Mouse (Mus musculus) midbrain, embryonic 11.5 days (tissue): ENCODE results near the gene Pgpep1l. TPM values are rescaled to one million over a fixed set of nuclear protein-coding genes. Genes with fewer than 3 reads are reported as not detected.

Experiments
- ATAC-seq: fragments of 200-750 bp; cut with Nextera tagmentation; 2 replicates; pipeline ENCODE4 v1.8.0; 2017; ENCODE audit warnings: moderate TSS enrichment, moderate library complexity; ENCODE audit not compliant: low FRiP score
- DNase-seq: peaks from one replicate; pipeline ENCODE4 v3.0.0; 2015; ENCODE audit warnings: low spot score; ENCODE audit errors: missing footprints
- H3K27ac ChIP-seq: fragments of 300-500 bp; sonication (generic); 2 replicates; pipeline ENCODE4 v1.5.1; 2014; ENCODE audit warnings: low read depth, low read length
- H3K27me3 ChIP-seq: fragments of 300-500 bp; sonication (generic); 2 replicates; pipeline ENCODE4 v1.6.1; 2014; ENCODE audit warnings: mild to moderate bottlenecking, low read length, moderate library complexity, mixed read lengths; ENCODE audit not compliant: control insufficient read depth, insufficient read depth
- H3K36me3 ChIP-seq: fragments of 300-500 bp; sonication (generic); 2 replicates; pipeline ENCODE4 v1.6.1; 2014; ENCODE audit warnings: mild to moderate bottlenecking, low read length, moderate library complexity, mixed read lengths; ENCODE audit not compliant: control insufficient read depth, insufficient read depth
- H3K4me1 ChIP-seq: fragments of 300-500 bp; sonication (generic); 2 replicates; pipeline ENCODE4 v1.6.1; 2014; ENCODE audit warnings: low read length; ENCODE audit not compliant: control insufficient read depth, insufficient read depth
- H3K4me2 ChIP-seq: fragments of 300-500 bp; sonication (generic); 2 replicates; pipeline ENCODE4 v1.6.1; 2014; ENCODE audit warnings: mild to moderate bottlenecking, moderate library complexity
- H3K4me3 ChIP-seq: fragments of 300-500 bp; sonication (generic); 2 replicates; pipeline ENCODE4 v1.5.1; 2014; ENCODE audit warnings: low read depth, low read length
- H3K9ac ChIP-seq: fragments of 300-500 bp; sonication (generic); 2 replicates; pipeline ENCODE4 v1.6.1; 2014; ENCODE audit warnings: low read length
- H3K9me3 ChIP-seq: fragments of 300-500 bp; sonication (generic); 2 replicates; pipeline ENCODE4 v1.6.1; 2016; ENCODE audit warnings: low read length; ENCODE audit not compliant: control insufficient read depth
- WGBS: fragments of 180-500 bp; shearing (Covaris S2); extraction: QIAGEN DNeasy Blood & Tissue Kit; methylation state at CpG from one replicate; pipeline ENCODE4 v1.1.7; 2014; 5-methylcytosine and 5-hydroxymethylcytosine counted together
- polyA plus RNA-seq: library from polyadenylated mRNA; unstranded; fragments of >200 nt; fragmentation: Nextera tagmentation; extraction: Ambion mirVana; gene quantifications from 2 replicates; pipeline ENCODE4 v1.2.1, GENCODE M21; 2014

Pgpep1l gene
- polyA plus RNA-seq, 1 experiment from 2014 or later: not detected

- H3K36me3 ChIP-seq: no peaks in the 10 kb centered on the region
- H3K27ac ChIP-seq: no peak overlapping the region
- H3K9me3 ChIP-seq: no peaks in the 10 kb centered on the region
- no peaks in the 10 kb centered on the region; the same call in 1 of the 2 replicates for H3K27me3 ChIP-seq
- DNase-seq (peak; percentile 68), ATAC-seq (no peak)
- H3K4me1 ChIP-seq: peaks cover 3% of the 10 kb centered on the region; the same call in 1 of the 2 replicates
- no peak overlapping the region for H3K4me3 ChIP-seq
- no peak overlapping the region for H3K4me2 ChIP-seq
- WGBS: 75% methylated on average over 6 of the region's 6 CpGs
- H3K9ac ChIP-seq: no peak overlapping the region
Observed at GRCm38 (mm10) chr7:68259523-68260081, 4.4 kb downstream of the Pgpep1l start.

- H3K36me3 ChIP-seq: no peaks in the 10 kb centered on the region
- 87% methylated on average over 17 of the region's 17 CpGs for WGBS
- ATAC-seq: no peak
- peak; percentile 65 for DNase-seq
- H3K9me3 ChIP-seq: no peaks in the 10 kb centered on the region
- no peak overlapping the region for H3K27ac ChIP-seq
- H3K4me2 ChIP-seq: no peak overlapping the region
- no peak overlapping the region for H3K4me3 ChIP-seq
- H3K4me1 ChIP-seq: no peaks in the 10 kb centered on the region
- no peaks in the 10 kb centered on the region; the same call in 1 of the 2 replicates for H3K27me3 ChIP-seq
- H3K9ac ChIP-seq: no peak overlapping the region
Observed at GRCm38 (mm10) chr7:68258326-68259150, 5.5 kb downstream of the Pgpep1l start.

- H3K27me3 ChIP-seq: no peaks in the 10 kb centered on the region
- no peaks in the 10 kb centered on the region for H3K4me1 ChIP-seq
- ATAC-seq (no peak), DNase-seq (no peak)
- H3K36me3 ChIP-seq: no peaks in the 10 kb centered on the region
- no peak overlapping the region for H3K4me3 ChIP-seq
- no peak overlapping the region for H3K9ac ChIP-seq
- no peak overlapping the region for H3K27ac ChIP-seq
- H3K9me3 ChIP-seq: no peaks in the 10 kb centered on the region
- 70% methylated on average over 2 of the region's 2 CpGs for WGBS
- no peak overlapping the region for H3K4me2 ChIP-seq
Observed at GRCm38 (mm10) chr7:68257767-68258166, 6.3 kb downstream of the Pgpep1l start.

DNA sequence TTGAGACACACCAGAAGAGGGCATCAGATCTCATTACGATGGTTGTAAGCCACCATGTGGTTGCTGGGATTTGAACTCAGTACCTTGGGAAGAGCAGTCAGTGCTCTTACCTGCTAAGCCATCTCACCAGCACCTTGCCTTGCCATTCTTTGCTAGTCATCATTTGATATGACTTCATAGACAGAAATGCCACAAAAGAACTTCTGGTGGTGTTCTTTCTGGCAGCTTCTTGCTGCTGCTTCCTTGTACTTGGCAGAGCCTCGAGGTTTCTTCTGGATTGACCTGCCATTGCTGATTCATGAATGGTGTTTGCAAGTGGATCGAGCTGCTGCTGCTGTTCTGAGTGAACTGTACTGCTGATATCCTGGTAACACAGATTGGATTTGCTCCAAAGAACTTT lies 13.1 kb downstream of the Pgpep1l start:
- no peak for ATAC-seq
- Histone ChIP-seq H3K27ac (no peak overlapping the region), H3K9me3 (no peaks in the 10 kb centered on the region), H3K9ac (no peak overlapping the region), H3K4me1 (no peaks in the 10 kb centered on the region), H3K4me3 (no peak overlapping the region), H3K4me2 (no peak overlapping the region), H3K27me3 (no peaks in the 10 kb centered on the region), H3K36me3 (no peaks in the 10 kb centered on the region)
- DNase-seq: no peak
- 95% methylated on average over 3 of the region's 3 CpGs for WGBS

GRCm38 (mm10) chr7:68250411-68250810 lies 13.6 kb downstream of the Pgpep1l start:
- Histone ChIP-seq H3K4me2 (no peak overlapping the region), H3K4me1 (no peaks in the 10 kb centered on the region), H3K9ac (no peak overlapping the region), H3K27ac (no peak overlapping the region), H3K36me3 (no peaks in the 10 kb centered on the region), H3K27me3 (no peaks in the 10 kb centered on the region), H3K9me3 (no peaks in the 10 kb centered on the region), H3K4me3 (no peak overlapping the region)
- DNase-seq (no peak), ATAC-seq (no peak)
- 81% methylated on average over 1 of the region's 1 CpGs for WGBS

GRCm38 (mm10) chr7:68246249-68246648 lies 17.8 kb downstream of the Pgpep1l start:
- ATAC-seq (no peak), DNase-seq (peak; percentile 28)
- H3K36me3 ChIP-seq: no peaks in the 10 kb centered on the region
- H3K4me1 ChIP-seq: no peaks in the 10 kb centered on the region
- WGBS: 79% methylated on average over 8 of the region's 8 CpGs
- no peak overlapping the region for H3K4me2 ChIP-seq
- no peaks in the 10 kb centered on the region for H3K27me3 ChIP-seq
- no peak overlapping the region for H3K27ac ChIP-seq
- no peak overlapping the region for H3K4me3 ChIP-seq
- H3K9ac ChIP-seq: no peak overlapping the region
- H3K9me3 ChIP-seq: no peaks in the 10 kb centered on the region

GRCm38 (mm10) chr7:68245681-68246080 lies 18.4 kb downstream of the Pgpep1l start:
- Histone ChIP-seq H3K27ac (no peak overlapping the region), H3K9me3 (no peaks in the 10 kb centered on the region), H3K4me2 (no peak overlapping the region), H3K4me3 (no peak overlapping the region), H3K9ac (no peak overlapping the region), H3K4me1 (no peaks in the 10 kb centered on the region), H3K27me3 (no peaks in the 10 kb centered on the region), H3K36me3 (no peaks in the 10 kb centered on the region)
- WGBS: 48% methylated on average over 4 of the region's 4 CpGs
- ATAC-seq: no peak
- peak; percentile 41 for DNase-seq

DNA sequence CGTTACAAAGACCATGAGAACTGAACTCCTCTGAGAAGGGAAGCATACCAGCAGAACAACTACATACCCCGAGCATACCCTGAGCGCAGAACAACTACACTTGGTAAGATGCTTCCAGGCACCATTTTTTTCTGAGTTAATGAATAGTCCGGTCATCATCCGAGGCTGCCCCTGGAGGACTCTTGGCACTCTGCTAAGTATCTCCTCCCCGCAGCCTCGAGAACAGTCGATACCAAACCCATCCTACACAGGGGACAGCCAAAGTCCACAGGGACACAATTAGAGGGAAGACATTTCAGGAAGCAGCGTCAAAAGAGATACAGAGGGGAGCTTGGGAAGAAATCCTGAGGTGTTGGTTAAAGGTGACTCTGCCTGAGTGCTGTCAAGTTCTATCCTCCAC lies 22.8 kb downstream of the Pgpep1l start:
- H3K4me1 ChIP-seq: no peaks in the 10 kb centered on the region
- H3K9me3 ChIP-seq: no peaks in the 10 kb centered on the region
- DNase-seq (no peak), ATAC-seq (no peak)
- no peak overlapping the region for H3K27ac ChIP-seq
- WGBS: 85% methylated on average over 9 of the region's 9 CpGs
- H3K9ac ChIP-seq: no peak overlapping the region
- H3K4me3 ChIP-seq: no peak overlapping the region
- H3K27me3 ChIP-seq: no peaks in the 10 kb centered on the region
- no peak overlapping the region for H3K4me2 ChIP-seq
- no peaks in the 10 kb centered on the region for H3K36me3 ChIP-seq

DNA sequence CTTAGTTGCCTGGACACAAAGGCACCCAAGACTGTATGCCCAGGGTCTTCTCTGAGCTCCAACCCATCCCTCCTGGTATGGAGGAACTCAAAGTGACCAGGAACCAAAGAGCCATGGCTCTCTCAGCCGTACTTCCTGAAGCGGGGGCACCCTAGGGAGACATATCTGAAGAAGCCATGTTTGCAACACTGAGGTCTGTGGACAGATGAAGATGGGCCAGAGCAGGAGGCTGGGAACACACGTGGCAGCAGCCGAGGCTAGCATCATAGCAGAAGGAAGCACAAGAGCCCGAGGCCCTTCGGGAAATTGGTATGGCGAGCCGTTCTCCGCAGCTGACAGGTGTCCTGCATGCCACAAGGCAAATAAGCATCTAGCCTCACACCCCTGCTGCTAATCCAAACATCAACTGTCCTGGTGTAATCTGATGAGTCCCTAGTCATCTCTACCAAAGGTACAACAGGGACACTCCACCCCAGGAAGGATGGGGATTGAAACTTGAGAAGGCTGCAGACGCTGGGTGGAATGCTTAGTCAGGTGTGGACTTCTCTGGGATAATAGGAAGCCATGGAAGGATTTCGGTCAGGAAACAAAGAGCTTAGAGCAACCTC lies 24.7 kb downstream of the Pgpep1l start:
- H3K27me3 ChIP-seq: no peaks in the 10 kb centered on the region
- 65% methylated on average over 11 of the region's 11 CpGs for WGBS
- no peak overlapping the region for H3K9ac ChIP-seq
- no peaks in the 10 kb centered on the region for H3K36me3 ChIP-seq
- H3K4me1 ChIP-seq: no peaks in the 10 kb centered on the region
- DNase-seq: peak; percentile 82
- no peak overlapping the region for H3K4me2 ChIP-seq
- H3K4me3 ChIP-seq: no peak overlapping the region
- H3K9me3 ChIP-seq: no peaks in the 10 kb centered on the region
- ATAC-seq: no peak
- no peak overlapping the region for H3K27ac ChIP-seq
